Mouse (Mus musculus): Measurements from ENCODE around the gene Filip1l. TPM values are rescaled to one million over a fixed set of nuclear protein-coding genes. Genes with fewer than 3 reads are reported as not detected.

The Filip1l gene
- total RNA-seq, 2 experiments from 2014 or later: 4.6 to 5.2 TPM

DNA sequence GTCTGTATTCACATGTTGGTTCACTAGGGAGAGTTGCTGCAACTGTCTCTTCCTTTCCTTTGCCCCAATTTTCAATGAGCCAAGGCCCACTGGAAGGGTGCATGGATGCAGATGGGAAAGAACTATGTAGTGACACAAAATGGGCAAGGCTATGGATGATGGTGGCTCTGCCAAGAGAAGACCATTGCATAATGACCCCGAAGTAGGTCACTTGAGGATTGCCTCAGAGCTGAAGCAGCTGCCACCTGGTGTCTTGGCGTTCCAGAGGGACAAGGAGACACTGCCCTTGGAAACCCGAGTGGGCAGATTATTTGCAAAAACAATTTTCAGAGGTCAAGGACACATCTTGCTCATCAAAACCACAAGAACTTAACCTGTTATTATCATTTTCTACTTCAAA lies 3.9 kb upstream of the Filip1l start:
- intact Hi-C loops (cut with DNase I): no loop called here
- DNase-seq (ENCODE audit: low spot score in 2 of 2): no peak

DNA sequence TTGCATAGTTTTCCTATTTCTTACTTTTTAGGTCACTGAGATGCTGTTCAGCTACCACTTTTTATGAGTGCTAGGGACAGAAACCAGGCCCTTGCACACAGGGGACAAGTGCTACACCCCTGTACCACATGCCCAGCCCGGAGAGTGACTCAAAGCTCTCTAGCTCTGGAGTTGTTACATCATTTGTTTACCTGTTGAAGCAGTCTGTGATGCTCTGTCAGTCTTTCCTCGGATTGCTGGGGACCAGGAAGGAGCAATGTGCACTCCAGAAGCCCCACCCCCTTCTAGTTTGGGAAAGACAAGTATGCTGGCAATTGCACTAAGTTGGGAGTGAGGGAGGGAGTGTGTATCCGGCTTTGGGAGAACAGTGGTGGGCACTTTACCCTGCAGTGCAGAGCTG lies 3.2 kb upstream of the Filip1l start:
- no peak for DNase-seq (ENCODE audit: low spot score in 2 of 2)
- intact Hi-C loops (cut with DNase I): no loop called here

DNA sequence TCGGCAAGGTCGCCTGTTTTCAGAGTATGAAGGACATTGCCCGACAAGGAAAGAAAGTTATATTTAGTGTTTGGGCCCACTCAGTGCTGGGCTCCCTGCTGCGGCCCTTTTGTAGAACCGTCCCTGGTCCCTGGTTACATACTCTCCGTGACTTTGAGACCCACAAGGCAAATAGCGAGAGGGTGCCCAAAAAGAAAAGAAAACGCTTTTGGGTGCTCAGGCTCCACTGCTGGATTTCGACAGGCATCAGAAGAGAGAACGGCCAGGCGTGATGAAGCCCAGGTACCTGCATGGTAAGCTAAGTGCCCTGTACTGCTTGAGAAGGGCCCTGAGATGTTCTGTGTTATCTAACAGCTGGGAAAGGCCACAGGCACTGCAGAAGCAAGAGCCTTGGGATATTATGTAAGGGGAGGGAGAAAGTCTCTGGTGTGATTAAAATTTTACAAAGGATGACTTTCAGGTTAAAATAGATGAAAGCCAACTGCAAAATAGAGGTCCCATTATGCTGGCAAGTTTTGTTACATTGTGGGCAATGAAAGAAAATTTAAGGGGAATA lies 351 bp downstream of the Filip1l start:
- DNase-seq (ENCODE audit: low spot score in 2 of 2): no peak
- intact Hi-C loops (cut with DNase I): no loop called here

DNA sequence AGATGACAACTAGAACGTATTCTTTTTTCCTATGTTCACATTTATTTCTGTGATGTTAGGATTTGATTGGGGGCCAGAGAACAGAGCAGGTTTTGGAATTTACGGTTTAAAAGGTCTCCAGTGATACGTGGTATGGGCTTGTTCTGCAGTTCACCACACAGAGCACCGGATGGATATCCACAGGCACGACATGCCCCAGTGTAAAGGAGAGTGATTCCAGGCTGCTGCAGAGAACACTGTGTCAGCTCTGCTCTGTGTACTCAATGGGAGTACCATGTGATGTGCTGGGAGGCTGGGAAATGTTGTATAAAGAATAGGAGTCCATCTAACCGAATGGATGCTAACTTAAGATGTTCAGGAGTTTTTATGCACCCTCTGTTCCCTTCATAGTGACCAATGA lies 1.0 kb downstream of the Filip1l start:
- no peak for DNase-seq (ENCODE audit: low spot score in 2 of 2)
- intact Hi-C loops (cut with DNase I): no loop called here

DNA sequence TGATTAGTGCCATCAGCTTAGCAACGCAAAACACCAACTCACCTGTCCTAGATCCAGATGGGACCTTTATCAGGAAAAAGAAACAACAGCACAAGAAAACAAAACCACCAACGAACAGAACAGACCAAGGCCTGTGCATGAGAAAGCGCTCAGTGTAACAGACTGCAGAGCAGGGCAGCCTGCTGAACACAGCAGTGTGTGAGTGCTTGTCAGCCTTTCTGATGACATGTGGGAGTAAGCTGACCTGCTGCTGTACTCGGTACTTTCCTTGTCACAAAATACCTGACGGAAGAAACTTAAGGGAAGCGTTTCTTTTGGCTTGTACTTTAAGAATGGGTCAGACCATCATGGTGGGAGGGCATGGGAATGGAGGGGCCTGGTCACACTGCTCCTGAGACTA lies 3.6 kb downstream of the Filip1l start:
- intact Hi-C loops (cut with DNase I): no loop called here

DNA sequence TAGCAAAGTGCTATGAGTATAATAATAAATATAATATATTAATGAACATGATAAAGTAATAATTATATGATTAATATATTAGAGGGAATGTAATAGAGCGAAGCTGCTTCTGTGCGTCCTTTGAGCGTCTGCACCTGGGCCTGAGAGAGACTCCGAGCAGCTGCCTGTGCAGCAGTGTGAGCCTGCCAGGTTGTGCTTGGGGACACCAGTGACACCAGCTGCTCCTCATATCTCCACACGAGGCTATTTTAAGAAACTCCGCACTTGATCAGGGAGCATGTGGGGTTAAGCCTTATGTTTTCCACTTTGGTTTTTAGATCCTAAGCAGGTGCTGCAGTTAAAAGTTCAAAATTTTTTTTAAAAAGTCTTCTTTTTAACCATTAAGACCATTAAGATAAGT lies 4.1 kb downstream of the Filip1l start:
- no peak for DNase-seq (ENCODE audit: low spot score in 2 of 2)
- intact Hi-C loops (cut with DNase I): no loop called here

More for the DNA sequence above, 3.6 kb downstream of the Filip1l start:
- no peak for DNase-seq (ENCODE audit: low spot score in 2 of 2)

DNA sequence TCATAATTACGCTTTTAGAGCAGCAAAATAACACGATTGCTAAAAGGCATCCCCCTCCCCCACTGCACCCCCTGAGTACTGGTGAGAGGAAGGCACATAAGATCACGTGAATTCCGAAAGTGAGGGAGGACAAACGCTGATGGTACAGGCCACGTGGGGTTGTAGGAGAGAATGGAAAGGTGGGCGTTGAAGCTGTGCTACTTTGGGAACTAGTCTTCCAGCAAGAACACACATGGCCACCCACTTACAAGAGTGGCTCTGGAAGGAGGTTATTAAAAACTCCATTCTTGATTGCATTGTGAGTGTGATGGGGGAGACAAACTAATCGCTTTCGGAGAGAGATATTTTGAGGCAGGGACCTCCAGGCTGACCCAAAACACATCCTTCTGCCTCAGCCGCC lies 6.4 kb downstream of the Filip1l start:
- intact Hi-C loops (cut with DNase I): no loop called here
- DNase-seq (ENCODE audit: low spot score in 2 of 2): peak; percentile 57 to 76

DNA sequence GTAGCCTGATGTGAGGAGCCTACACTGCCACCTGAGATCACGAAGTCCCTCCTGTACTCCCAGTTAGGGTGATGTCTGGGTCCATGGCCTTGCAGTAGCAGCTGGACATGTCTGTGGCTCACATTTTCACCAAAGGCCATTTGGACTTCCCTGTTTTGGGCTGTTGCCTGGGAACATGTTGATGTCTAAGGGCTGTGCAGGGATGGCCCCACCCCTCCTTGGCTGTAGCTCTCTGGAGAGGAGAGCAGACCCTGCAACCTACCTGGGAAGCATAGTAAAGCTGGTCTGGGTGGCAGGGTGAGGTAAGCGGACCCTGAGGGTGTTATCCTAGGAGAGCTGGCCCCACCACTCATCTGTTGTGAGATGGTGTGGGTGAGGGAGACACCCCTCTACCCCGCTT lies 7.9 kb downstream of the Filip1l start:
- no peak for DNase-seq (ENCODE audit: low spot score in 2 of 2)
- intact Hi-C loops (cut with DNase I): no loop called here

DNA sequence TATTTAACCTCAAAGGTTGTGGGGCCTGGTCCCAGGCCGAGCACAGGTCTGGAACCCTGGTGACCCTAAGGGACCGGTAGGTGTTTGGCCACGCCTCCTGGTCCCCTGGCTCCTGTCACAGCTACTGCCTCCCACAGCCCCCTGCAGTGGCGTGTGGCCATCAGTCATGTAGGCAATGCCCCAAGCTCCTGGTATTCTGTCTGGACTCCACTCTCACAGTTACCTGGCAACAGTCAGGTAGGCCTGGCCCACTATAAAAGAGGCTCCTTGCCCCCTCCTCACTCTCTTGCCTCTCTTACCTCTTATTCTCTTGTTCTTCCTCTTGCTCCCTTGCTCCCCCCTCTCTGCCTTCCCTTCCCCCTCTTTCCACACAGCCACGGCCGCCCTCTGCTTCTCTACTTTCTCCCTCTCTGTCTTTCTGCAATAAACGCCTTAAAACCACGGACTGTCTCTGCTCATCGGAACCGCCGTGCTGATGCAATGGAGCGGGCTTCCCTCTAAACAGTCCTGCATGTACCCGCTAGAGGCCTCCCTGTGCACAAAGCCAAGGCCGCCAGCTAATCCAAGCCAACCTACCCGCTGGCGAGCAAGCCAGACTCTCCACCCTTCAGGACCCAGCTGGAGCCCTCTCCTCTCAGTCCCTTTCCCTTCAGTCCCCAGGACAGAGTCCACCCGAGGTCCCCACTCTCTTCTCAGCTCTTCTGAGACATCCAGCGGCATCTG lies 9.9 kb downstream of the Filip1l start:
- intact Hi-C loops (cut with DNase I): no loop called here
- DNase-seq (ENCODE audit: low spot score in 2 of 2): peak; percentile 56 to 68

DNA sequence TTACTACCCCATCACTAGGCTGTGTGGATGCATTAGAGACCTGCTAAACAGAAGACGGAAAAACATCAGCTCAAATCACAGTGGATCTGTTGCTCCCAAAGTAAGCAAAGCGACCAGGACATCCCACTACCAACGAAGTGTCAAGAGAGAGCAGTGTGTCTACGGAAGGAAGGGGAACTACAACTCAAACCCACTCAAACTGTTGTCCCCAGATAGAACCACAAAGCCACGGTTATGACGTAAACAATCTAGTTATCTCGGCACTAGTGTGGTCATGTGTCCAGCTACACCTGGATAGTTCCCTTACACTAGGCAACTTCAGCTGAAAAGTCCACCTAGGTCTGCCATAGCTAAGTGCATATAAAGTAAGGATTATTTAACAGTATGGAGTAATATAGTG lies 11.6 kb downstream of the Filip1l start:
- no peak for DNase-seq (ENCODE audit: low spot score in 2 of 2)
- intact Hi-C loops (cut with DNase I): no loop called here

DNA sequence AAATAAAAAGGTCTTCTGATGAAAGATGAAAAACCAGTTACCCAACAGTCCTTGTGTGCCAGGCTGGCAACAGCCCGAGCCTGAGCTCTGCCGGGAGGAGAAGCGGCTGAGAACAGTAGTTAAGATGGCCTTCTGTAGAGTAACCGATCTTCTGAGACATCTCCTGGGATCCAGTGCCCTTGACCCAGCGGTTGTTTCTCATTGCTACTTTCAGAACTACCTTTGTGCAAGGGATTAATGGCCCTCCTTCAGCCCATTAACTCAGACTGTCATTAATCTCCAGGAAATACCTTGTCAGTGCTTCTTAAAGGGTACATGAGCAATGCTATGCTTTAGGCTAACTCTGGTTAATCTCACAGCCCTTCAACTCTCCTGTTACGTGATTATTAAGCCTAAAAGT lies 13.2 kb downstream of the Filip1l start:
- DNase-seq (ENCODE audit: low spot score in 2 of 2): no peak
- intact Hi-C loops (cut with DNase I): no loop called here

DNA sequence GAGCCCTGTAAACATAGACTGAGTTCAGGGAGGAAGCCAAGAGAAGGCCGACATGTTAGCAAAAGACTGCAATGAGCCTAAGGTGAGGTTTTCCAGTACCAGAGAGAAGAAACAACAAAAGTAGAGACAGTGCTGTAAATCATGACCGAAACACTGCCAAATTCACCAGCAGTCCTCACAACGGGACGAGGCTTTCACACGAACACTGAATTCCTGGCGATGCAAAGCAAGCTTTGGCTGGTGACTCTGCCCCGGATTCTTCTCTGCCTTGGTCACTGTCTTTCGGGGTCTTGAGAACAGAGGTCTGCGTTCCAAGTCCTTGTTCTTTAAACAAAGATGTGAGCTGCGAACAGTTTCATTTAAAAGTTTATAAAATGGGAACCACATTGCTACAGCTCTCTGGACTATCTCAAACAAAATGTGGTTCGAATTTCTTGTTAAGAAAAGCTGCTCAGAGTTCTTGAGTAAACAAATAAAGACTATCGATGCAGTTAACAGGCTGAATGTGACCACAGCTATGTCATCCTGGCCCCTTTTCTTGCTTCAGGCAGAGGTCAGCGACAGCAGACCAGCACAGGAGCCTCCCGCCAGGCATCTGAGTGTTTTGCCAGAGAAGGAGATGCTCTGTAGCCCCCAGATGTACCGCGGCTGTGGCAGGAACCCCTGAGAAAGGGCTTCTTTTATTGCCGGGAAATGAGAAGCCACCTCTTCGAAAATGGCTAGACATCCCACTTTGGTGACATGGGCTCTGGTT lies 14.2 kb downstream of the Filip1l start:
- intact Hi-C loops (cut with DNase I): no loop called here
- DNase-seq (ENCODE audit: low spot score in 2 of 2): no peak

DNA sequence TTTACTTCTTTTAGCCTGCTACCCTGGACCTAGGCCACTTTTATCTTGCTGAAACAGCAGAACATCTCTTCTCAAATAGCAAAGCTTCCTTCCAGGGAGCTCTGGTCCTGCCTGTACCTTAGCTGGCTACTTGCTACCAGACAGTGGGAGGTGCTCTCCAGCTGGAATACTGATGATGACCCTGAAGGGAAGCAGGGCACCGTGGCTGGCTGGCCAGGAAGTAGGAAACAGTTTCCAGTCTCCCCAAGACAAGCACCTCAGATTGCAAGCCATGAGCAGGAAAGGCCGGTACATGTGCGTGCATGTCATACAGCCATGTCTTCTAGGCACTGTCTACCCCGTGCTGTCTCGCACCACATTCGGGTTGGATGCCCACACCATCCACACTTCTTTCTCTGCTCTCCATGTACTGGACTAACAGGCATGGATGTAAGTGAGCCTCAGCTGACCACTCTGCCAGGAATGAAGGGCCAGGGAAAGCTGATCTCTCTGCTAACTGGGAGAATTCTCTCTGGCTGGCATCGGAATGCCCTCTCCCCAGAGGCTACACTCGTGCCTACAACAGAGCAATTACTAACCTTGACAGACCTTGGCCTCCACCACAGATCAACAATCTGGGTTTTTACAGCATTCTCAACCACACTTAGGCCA lies 17.1 kb downstream of the Filip1l start:
- intact Hi-C loops (cut with DNase I): no loop called here
- no peak for DNase-seq (ENCODE audit: low spot score in 2 of 2)

DNA sequence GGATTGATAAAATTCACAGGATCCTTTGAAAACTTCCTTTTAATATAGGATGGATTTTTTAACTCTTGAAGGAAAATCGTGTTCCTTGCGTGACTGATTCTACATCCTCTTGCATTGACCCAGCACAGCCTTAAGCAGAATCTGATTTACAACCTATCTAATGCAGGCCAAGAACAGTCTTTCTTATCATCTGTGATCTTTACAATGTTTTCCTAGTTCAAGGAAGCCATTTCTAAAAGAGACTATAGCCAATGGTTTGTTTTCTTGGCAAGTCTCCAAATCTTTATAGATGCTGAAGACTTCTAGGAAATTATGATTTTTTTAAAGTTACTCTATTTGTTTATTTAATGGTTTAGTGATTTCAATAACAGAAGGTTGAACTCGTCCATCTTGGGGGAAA lies 19.3 kb downstream of the Filip1l start:
- intact Hi-C loops (cut with DNase I): no loop called here
- DNase-seq (ENCODE audit: low spot score in 2 of 2): no peak

DNA sequence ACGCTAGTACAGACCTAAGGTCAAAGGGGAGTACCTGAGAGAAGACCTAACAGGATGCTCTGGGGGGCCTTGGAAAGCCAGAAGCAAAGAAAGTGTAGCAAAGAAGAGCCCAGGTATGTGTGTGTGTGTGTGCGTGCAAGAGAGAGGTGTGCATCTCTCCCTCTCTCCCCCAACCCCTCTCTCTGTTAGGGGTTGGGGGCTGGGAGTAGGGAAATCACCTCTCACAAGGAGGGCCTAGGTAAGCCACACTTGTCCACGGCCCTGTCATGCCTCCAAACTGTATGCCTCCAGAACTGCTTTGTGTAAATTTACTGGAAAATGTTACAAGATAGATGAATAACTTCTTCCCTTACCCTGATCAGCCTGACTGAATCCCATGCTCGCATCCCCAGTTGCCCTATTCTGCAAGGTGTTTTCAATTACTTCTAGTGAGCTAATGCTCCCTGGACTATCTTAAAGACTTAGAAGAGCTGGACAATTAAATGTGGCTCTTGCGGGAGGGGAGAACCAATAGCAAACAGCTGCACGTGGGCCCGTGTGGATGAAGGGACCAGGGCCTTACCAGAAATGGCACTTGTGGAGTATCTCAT lies 22.4 kb downstream of the Filip1l start:
- intact Hi-C loops (cut with DNase I): no loop called here
- no peak for DNase-seq (ENCODE audit: low spot score in 2 of 2)

DNA sequence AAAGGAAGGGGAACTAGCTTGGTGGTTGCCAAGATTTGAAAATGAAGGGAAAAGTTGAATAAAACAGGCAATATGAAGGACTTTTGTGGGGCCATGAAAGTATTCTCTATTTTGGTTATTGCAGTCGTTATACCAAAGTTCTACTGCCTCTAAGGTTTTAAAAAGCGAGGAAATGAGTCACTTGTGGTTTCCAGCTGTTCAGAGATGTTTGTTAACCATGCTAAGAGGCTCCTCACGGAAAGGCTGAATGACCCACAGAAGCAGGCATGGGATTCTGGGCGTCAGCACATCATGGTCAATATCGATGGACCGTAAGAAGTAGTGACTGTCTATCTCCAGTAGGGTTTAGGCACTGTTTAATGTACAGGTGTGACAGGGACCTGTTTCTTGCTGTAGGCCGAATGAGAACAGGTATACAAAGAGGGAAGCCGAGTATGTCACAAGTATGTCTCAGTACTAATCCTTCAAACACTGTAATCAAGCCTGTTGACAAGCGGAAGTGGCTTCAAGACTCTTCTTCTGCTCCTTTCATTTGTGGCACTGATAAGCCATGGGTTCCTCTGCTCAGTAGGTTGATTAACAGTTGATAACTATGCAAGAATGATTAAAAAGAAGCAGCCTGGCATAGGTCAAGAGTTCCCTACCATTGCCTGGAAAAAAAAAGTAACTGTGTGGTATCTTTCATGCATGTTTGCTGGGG lies 25.9 kb downstream of the Filip1l start:
- DNase-seq (ENCODE audit: low spot score in 2 of 2): no peak
- intact Hi-C loops (cut with DNase I): no loop called here

DNA sequence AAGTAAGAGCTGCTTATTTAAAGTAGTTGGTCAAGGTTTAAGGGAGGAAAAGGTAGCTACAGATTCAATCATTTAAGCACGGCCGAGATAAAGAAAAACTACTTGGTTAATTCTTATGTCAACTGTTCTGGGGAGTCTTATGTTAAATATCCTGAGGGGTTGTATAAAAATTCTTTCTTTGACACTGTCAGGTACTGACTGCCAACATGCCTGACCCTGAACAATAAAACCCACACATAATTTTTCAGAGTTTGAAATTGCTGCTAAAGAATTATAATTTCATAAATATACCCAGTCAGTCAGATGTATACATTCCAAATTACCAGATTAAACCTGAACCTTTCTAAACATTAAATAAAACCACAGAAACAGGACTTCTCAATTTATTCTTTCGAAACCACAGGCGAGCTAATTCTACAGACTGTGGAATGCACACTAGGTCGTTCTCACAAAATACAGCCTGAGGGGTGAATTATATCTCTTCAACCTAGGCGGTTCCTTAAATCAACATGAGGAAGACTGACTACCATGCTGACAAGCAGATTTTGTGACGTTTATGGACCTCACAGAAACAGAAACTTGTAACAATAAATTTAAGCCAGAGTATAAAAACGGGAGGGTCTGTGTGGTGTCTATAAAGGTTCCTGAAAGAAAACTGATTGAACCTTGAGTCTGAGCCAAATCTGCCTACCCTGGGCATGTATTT lies 30.5 kb downstream of the Filip1l start:
- DNase-seq (ENCODE audit: low spot score in 2 of 2): no peak
- intact Hi-C loops (cut with DNase I): no loop called here

DNA sequence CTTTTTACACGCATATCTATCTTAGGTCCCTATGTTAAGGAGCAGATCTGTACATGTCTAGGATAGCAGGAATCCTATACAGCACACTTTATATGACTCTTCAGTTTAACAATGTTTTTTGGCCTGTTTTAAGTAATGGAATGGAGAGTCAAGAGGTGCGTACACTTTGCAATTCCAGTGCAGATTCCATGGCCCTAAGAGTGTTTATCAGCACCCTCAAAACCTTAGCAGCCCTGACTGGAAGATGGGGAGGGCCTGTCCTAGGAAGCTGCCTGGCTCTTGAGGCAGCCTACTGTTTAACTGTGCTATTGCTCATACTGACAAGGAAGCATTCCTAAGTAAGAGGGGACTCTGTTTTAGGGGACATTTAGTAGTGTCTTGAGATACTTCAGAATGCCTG lies 31.4 kb downstream of the Filip1l start:
- intact Hi-C loops (cut with DNase I): no loop called here
- DNase-seq (ENCODE audit: low spot score in 2 of 2): no peak

Measured in left cerebral cortex, postnatal 14 days (tissue).